ENCODE assay signal across 39 mouse cellular contexts in genomic region chr4:114782851-114783250, GRCm38 (mm10). TPM values are rescaled to one million over a fixed set of nuclear protein-coding genes. Genes with fewer than 3 reads are reported as not detected.
"Had no signal": no experiment of that assay in that cellular context is flagged by ENCODE, and none has a peak within 500 bp of the region (broad histone marks: within the 10 kb centered on the region; RNA-seq: fewer than 3 reads in every experiment).

No protein-coding gene starts in this region.

- H3K27ac ChIP-seq: heart, embryonic 10.5 days; heart, embryonic 13.5 days; heart, embryonic 15.5 days; hindbrain, embryonic 13.5 days; hindbrain, embryonic 15.5 days; hindbrain, postnatal 0 days; kidney, embryonic 15.5 days; kidney, postnatal 0 days; left cerebral cortex, adult 2 months; limb, embryonic 13.5 days; limb, embryonic 15.5 days; liver, embryonic 12.5 days had no signal

- H3K4me3 ChIP-seq: heart, embryonic 10.5 days; heart, embryonic 13.5 days; heart, embryonic 15.5 days; hindbrain, embryonic 13.5 days; hindbrain, embryonic 15.5 days; kidney, embryonic 15.5 days; left cerebral cortex, adult 2 months; limb, embryonic 13.5 days; limb, embryonic 15.5 days; liver, embryonic 12.5 days had no signal

- H3K4me2 ChIP-seq: heart, embryonic 13.5 days; heart, embryonic 15.5 days; hindbrain, embryonic 13.5 days; hindbrain, embryonic 15.5 days; kidney, embryonic 15.5 days; limb, embryonic 13.5 days; limb, embryonic 15.5 days; liver, embryonic 12.5 days had no signal

- H3K9ac ChIP-seq: heart, embryonic 13.5 days; heart, embryonic 15.5 days; hindbrain, embryonic 13.5 days; hindbrain, embryonic 15.5 days; kidney, embryonic 15.5 days; limb, embryonic 13.5 days; limb, embryonic 15.5 days; liver, embryonic 12.5 days had no signal

- H3K9me3 ChIP-seq: heart, embryonic 10.5 days; heart, embryonic 13.5 days; heart, embryonic 15.5 days; hindbrain, embryonic 13.5 days; hindbrain, embryonic 15.5 days; kidney, embryonic 15.5 days; limb, embryonic 13.5 days; limb, embryonic 15.5 days; liver, embryonic 12.5 days had no signal

- DNase-seq: gastrocnemius, postnatal 14 days; gastrocnemius, postnatal 36 days; heart, adult 18-20 months; heart, postnatal 14 days; heart, postnatal 36 days; kidney, adult 11 months; kidney, adult 2 months; kidney, adult 9 months; kidney, postnatal 36 days had no signal

- H3K4me1 ChIP-seq: heart, embryonic 13.5 days; heart, embryonic 15.5 days; liver, embryonic 12.5 days had no signal

- H3K36me3 ChIP-seq: heart, embryonic 10.5 days; heart, embryonic 13.5 days; heart, embryonic 15.5 days; hindbrain, embryonic 13.5 days; hindbrain, embryonic 15.5 days; kidney, embryonic 15.5 days; limb, embryonic 13.5 days; limb, embryonic 15.5 days; liver, embryonic 12.5 days had no signal

- ATAC-seq: hindbrain, postnatal 0 days; intestine, embryonic 16.5 days; liver, embryonic 12.5 days had no signal

RNA-seq across cellular contexts. Expression of gene Gm12830, which starts 38.7 kb away (rescaled TPM):
- total RNA-seq: gastrocnemius, adult 18-20 months; gastrocnemius, adult 8-10 months; gastrocnemius, postnatal 14 days; gastrocnemius, postnatal 36 days; heart, adult 18-20 months; heart, adult 8-10 months; heart, postnatal 14 days; heart, postnatal 36 days; hematopoietic stem cell, adult 5-6 weeks; hindbrain, postnatal 0 days; layer of hippocampus, adult 18-20 months; layer of hippocampus, postnatal 10 days; layer of hippocampus, postnatal 25 days; left cerebral cortex, adult 2 months; left cerebral cortex, postnatal 14 days; left cerebral cortex, postnatal 36 days; liver, adult 2 months had no signal
- polyA plus RNA-seq: frontal cortex, adult 2 months; gonadal fat pad, adult 2 months; heart, embryonic 10.5 days; heart, embryonic 13.5 days; heart, embryonic 15.5 days; heart, postnatal 0 days; hindbrain, embryonic 11.5 days; hindbrain, embryonic 13.5 days; hindbrain, embryonic 15.5 days; hindbrain, postnatal 0 days; intestine, embryonic 14.5 days; intestine, embryonic 16.5 days; kidney, adult 2 months; large intestine, adult 2 months; limb, embryonic 11.5 days; limb, embryonic 13.5 days; limb, embryonic 15.5 days; liver, adult 2 months; liver, embryonic 12.5 days had no signal
